Mouse (Mus musculus): ENCODE measurements around the gene Slc7a9. TPM values are rescaled to one million over a fixed set of nuclear protein-coding genes. Genes with fewer than 3 reads are reported as not detected.
A peak's percentile ranks its signal among the peaks of the same experiment; 100 is the strongest.

Slc7a9 gene
- polyA plus RNA-seq, 1 experiment from 2014 or later = not detected

- no peak for ATAC-seq (replicated peaks; ENCODE audit: insufficient number of reproducible peaks, low FRiP score, low TSS enrichment, low read depth)
- Histone ChIP-seq H3K4me2 (ENCODE audit: low read depth, low read length) (no peak overlapping the region), H3K27me3 (ENCODE audit: control insufficient read depth, insufficient read depth, low read length) (no peaks in the 10 kb centered on the region), H3K36me3 (replicated peaks; ENCODE audit: control insufficient read depth, insufficient read depth, low read depth, low read length) (no peaks in the 10 kb centered on the region), H3K4me1 (ENCODE audit: control insufficient read depth, insufficient read depth, low read length) (no peaks in the 10 kb centered on the region), H3K4me3 (ENCODE audit: low read depth, low read length) (no peak overlapping the region), H3K9me3 (replicated peaks; ENCODE audit: control insufficient read depth, low read length) (no peaks in the 10 kb centered on the region), H3K27ac (replicated peaks; ENCODE audit: low read depth, low read length) (no peak overlapping the region), H3K9ac (replicated peaks; ENCODE audit: low read length) (no peak overlapping the region)
- WGBS = 88% methylated on average over 2 of the region's 2 CpGs
- DNase-seq (ENCODE audit: low spot score) = no peak
Measured at GRCm38 (mm10) chr7:35485126-35485525, 36.5 kb downstream of the Slc7a9 start.

DNA sequence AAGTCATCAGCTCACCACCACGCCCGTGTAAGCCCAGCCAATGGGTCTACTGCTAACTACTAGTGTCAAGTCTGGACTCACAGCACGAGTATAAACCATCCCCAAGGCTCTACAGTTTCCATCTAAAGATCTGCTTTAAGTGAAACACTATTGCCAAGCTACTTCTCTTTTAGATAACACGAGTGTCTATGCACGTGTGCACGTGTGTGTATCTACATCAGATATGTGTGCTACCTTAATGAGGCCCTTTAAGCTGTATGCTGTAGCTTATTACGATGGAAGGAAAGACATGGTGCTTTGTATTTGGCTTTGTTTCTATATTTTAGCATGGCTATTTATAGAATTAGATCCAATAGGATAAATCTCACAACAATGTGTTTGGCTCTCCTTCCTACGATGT, 38.0 kb downstream of the Slc7a9 start:
- Histone ChIP-seq H3K9ac (replicated peaks; ENCODE audit: low read length) (no peak overlapping the region), H3K27me3 (ENCODE audit: control insufficient read depth, insufficient read depth, low read length) (no peaks in the 10 kb centered on the region), H3K4me2 (ENCODE audit: low read depth, low read length) (no peak overlapping the region), H3K4me1 (ENCODE audit: control insufficient read depth, insufficient read depth, low read length) (no peaks in the 10 kb centered on the region), H3K4me3 (ENCODE audit: low read depth, low read length) (no peak overlapping the region), H3K27ac (replicated peaks; ENCODE audit: low read depth, low read length) (no peak overlapping the region), H3K9me3 (replicated peaks; ENCODE audit: control insufficient read depth, low read length) (no peaks in the 10 kb centered on the region), H3K36me3 (replicated peaks; ENCODE audit: control insufficient read depth, insufficient read depth, low read depth, low read length) (no peaks in the 10 kb centered on the region)
- DNase-seq (ENCODE audit: low spot score) = no peak
- ATAC-seq (replicated peaks; ENCODE audit: insufficient number of reproducible peaks, low FRiP score, low TSS enrichment, low read depth) = no peak
- WGBS = 82% methylated on average over 8 of the region's 8 CpGs

DNA sequence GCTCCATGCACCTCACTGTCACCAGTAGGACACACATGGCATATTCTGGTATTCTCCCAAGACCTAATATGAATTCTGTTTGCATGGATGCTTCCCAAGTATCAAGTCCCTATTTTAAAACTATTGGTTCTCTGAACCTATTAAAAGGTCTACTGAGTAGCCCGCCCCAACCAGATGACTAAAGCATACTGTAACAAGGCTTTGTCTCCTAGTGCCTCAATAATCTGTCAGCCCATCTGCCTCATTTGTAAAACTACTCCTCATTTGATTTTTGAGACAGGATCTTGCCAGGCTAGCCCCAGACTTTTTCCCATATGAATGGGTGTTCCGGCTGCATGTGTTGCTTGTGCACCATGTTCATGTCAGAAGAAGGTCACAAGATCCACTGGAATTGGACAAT, 41.6 kb downstream of the Slc7a9 start:
- no peaks in the 10 kb centered on the region for H3K4me1 ChIP-seq (ENCODE audit: control insufficient read depth, insufficient read depth, low read length)
- DNase-seq (ENCODE audit: low spot score) = no peak
- H3K4me3 ChIP-seq (ENCODE audit: low read depth, low read length) = no peak overlapping the region
- no peak overlapping the region for H3K4me2 ChIP-seq (ENCODE audit: low read depth, low read length)
- no peak for ATAC-seq (replicated peaks; ENCODE audit: insufficient number of reproducible peaks, low FRiP score, low TSS enrichment, low read depth)
- WGBS = 92% methylated on average over 2 of the region's 2 CpGs
- no peaks in the 10 kb centered on the region for H3K9me3 ChIP-seq (replicated peaks; ENCODE audit: control insufficient read depth, low read length)
- H3K27ac ChIP-seq (replicated peaks; ENCODE audit: low read depth, low read length) = no peak overlapping the region
- H3K9ac ChIP-seq (replicated peaks; ENCODE audit: low read length) = no peak overlapping the region
- no peaks in the 10 kb centered on the region for H3K36me3 ChIP-seq (replicated peaks; ENCODE audit: control insufficient read depth, insufficient read depth, low read depth, low read length)
- no peaks in the 10 kb centered on the region for H3K27me3 ChIP-seq (ENCODE audit: control insufficient read depth, insufficient read depth, low read length)

DNA sequence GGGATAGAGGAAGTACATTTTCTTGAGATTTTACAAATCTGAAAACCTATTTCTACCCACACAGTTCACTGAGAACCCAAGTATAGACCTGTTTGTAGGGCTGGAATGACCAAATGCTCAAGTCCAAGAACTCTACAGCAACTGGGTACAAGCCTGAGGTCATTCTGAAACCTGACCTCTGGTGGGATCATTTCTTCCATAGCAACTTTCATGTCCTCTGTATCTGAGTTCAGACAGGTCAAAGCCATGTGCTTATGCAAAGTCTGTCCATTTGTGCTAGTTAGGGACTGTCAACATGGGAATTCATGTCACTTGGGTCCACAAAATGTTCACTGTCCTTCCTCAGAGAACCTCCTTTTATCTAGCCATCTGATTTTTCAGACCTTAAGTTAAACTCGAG, 42.4 kb downstream of the Slc7a9 start:
- no peaks in the 10 kb centered on the region for H3K9me3 ChIP-seq (replicated peaks; ENCODE audit: control insufficient read depth, low read length)
- WGBS = 76% methylated on average over 1 of the region's 1 CpGs
- no peaks in the 10 kb centered on the region for H3K36me3 ChIP-seq (replicated peaks; ENCODE audit: control insufficient read depth, insufficient read depth, low read depth, low read length)
- no peak overlapping the region for H3K4me2 ChIP-seq (ENCODE audit: low read depth, low read length)
- ATAC-seq (replicated peaks; ENCODE audit: insufficient number of reproducible peaks, low FRiP score, low TSS enrichment, low read depth) = no peak
- no peak overlapping the region for H3K9ac ChIP-seq (replicated peaks; ENCODE audit: low read length)
- no peaks in the 10 kb centered on the region for H3K4me1 ChIP-seq (ENCODE audit: control insufficient read depth, insufficient read depth, low read length)
- no peak overlapping the region for H3K4me3 ChIP-seq (ENCODE audit: low read depth, low read length)
- no peak overlapping the region for H3K27ac ChIP-seq (replicated peaks; ENCODE audit: low read depth, low read length)
- DNase-seq (ENCODE audit: low spot score) = no peak
- H3K27me3 ChIP-seq (ENCODE audit: control insufficient read depth, insufficient read depth, low read length) = no peaks in the 10 kb centered on the region

- no peak overlapping the region for H3K27ac ChIP-seq (replicated peaks; ENCODE audit: low read depth, low read length)
- H3K9me3 ChIP-seq (replicated peaks; ENCODE audit: control insufficient read depth, low read length) = no peaks in the 10 kb centered on the region
- no peaks in the 10 kb centered on the region for H3K36me3 ChIP-seq (replicated peaks; ENCODE audit: control insufficient read depth, insufficient read depth, low read depth, low read length)
- H3K4me3 ChIP-seq (ENCODE audit: low read depth, low read length) = no peak overlapping the region
- no peaks in the 10 kb centered on the region for H3K27me3 ChIP-seq (ENCODE audit: control insufficient read depth, insufficient read depth, low read length)
- DNase-seq (ENCODE audit: low spot score) = no peak
- no peaks in the 10 kb centered on the region for H3K4me1 ChIP-seq (ENCODE audit: control insufficient read depth, insufficient read depth, low read length)
- ATAC-seq (replicated peaks; ENCODE audit: insufficient number of reproducible peaks, low FRiP score, low TSS enrichment, low read depth) = no peak
- WGBS = 93% methylated on average over 2 of the region's 2 CpGs
- H3K9ac ChIP-seq (replicated peaks; ENCODE audit: low read length) = no peak overlapping the region
- no peak overlapping the region for H3K4me2 ChIP-seq (ENCODE audit: low read depth, low read length)
Measured at GRCm38 (mm10) chr7:35497516-35497915, 48.9 kb downstream of the Slc7a9 start.

DNA sequence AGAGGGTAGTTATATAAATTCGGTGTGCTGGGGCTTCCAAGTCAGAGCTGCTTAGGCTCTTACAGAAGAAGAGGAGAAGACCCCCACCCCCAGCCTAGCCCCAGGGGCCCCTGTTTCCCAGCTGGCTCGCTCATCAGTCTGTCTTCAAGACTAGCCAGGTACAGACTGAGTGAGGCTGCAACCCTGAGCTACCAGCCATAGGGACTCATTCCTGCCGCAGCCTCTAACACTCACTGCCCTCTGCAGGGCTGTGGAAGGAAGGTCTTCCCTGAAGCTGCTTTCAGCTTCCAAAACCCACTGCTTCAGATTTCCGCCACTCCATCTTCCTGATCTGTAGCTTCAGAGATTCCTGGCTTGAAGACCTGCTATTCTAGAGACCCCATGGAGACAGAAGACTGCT, 53.4 kb downstream of the Slc7a9 start:
- whole genome bisulfite sequencing = 20% methylated on average over 4 of the region's 4 CpGs
- H3K4me2 ChIP-seq (ENCODE audit: low read depth, low read length) = no peak overlapping the region
- no peak for ATAC-seq (replicated peaks; ENCODE audit: insufficient number of reproducible peaks, low FRiP score, low TSS enrichment, low read depth)

More for the DNA sequence above, 53.4 kb downstream of the Slc7a9 start:
- Histone ChIP-seq H3K4me3 (ENCODE audit: low read depth, low read length) (no peak overlapping the region), H3K27me3 (ENCODE audit: control insufficient read depth, insufficient read depth, low read length) (no peaks in the 10 kb centered on the region), H3K36me3 (replicated peaks; ENCODE audit: control insufficient read depth, insufficient read depth, low read depth, low read length) (no peaks in the 10 kb centered on the region), H3K27ac (replicated peaks; ENCODE audit: low read depth, low read length) (no peak overlapping the region), H3K9ac (replicated peaks; ENCODE audit: low read length) (no peak overlapping the region), H3K9me3 (replicated peaks; ENCODE audit: control insufficient read depth, low read length) (no peaks in the 10 kb centered on the region), H3K4me1 (ENCODE audit: control insufficient read depth, insufficient read depth, low read length) (no peaks in the 10 kb centered on the region)
- peak; percentile 61 for DNase-seq (ENCODE audit: low spot score)

Other genes with a start within 250 kb of the Slc7a9 start
- 8.8 and 9.0 TPM in 2 replicates for gene Lrp3, start 233.3 kb upstream of the Slc7a9 start, polyA plus RNA-seq (2014; fragmentation: Nextera tagmentation; extraction: Ambion mirVana)
- gene Gpatch1, start 130.4 kb upstream of the Slc7a9 start, polyA plus RNA-seq (2014; fragmentation: Nextera tagmentation; extraction: Ambion mirVana) = 18.0 and 19.8 TPM in 2 replicates
- 3.1 and 5.4 TPM in 2 replicates for gene Rhpn2, start 114.6 kb upstream of the Slc7a9 start, polyA plus RNA-seq (2014; fragmentation: Nextera tagmentation; extraction: Ambion mirVana)
- 19.4 and 20.1 TPM in 2 replicates for gene Faap24, start 52.0 kb upstream of the Slc7a9 start, polyA plus RNA-seq (2014; fragmentation: Nextera tagmentation; extraction: Ambion mirVana)
- gene Cep89, start 51.8 kb upstream of the Slc7a9 start, polyA plus RNA-seq (2014; fragmentation: Nextera tagmentation; extraction: Ambion mirVana) = 37.5 and 41.1 TPM in 2 replicates
- gene Tdrd12, start 88.9 kb downstream of the Slc7a9 start, polyA plus RNA-seq (2014; fragmentation: Nextera tagmentation; extraction: Ambion mirVana) = 0.48 TPM in 1 of 2 replicates, not detected in the other
- gene Nudt19, start 107.5 kb downstream of the Slc7a9 start, polyA plus RNA-seq (2014; fragmentation: Nextera tagmentation; extraction: Ambion mirVana) = 49.1 TPM in 2 replicates
- 0.07 and 0.14 TPM in 2 replicates for gene Rgs9bp, start 136.8 kb downstream of the Slc7a9 start, polyA plus RNA-seq (2014; fragmentation: Nextera tagmentation; extraction: Ambion mirVana)
- 31.5 and 36.4 TPM in 2 replicates for gene Ankrd27, start 137.4 kb downstream of the Slc7a9 start, polyA plus RNA-seq (2014; fragmentation: Nextera tagmentation; extraction: Ambion mirVana)
- gene Pdcd5, start 198.7 kb downstream of the Slc7a9 start, polyA plus RNA-seq (2014; fragmentation: Nextera tagmentation; extraction: Ambion mirVana) = 303 and 313 TPM in 2 replicates

Data from embryonic facial prominence, embryonic 11.5 days (tissue).